Mouse (Mus musculus) ES-Bruce4 (cell line): ENCODE measurements around the gene Ino80b. TPM values are rescaled to one million over a fixed set of nuclear protein-coding genes. Genes with fewer than 3 reads are reported as not detected.

ENCODE experiments used
- H3K27ac ChIP-seq: 2 replicates; pipeline ENCODE4 v1.5.1; 2012; ENCODE audit warnings: low read length, inconsistent platforms; ENCODE audit not compliant: insufficient read depth
- H3K27me3 ChIP-seq: 2 replicates; pipeline ENCODE4 v1.6.1; 2012; ENCODE audit warnings: mild to moderate bottlenecking, low read length, inconsistent platforms; ENCODE audit not compliant: control insufficient read depth, poor library complexity, insufficient read depth, severe bottlenecking
- H3K36me3 ChIP-seq: 2 replicates; pipeline ENCODE4 v1.6.1; 2012; ENCODE audit warnings: inconsistent platforms, mild to moderate bottlenecking, low read length, moderate library complexity; ENCODE audit not compliant: control insufficient read depth, poor library complexity, insufficient read depth, severe bottlenecking
- H3K4me1 ChIP-seq: one replicate; pipeline ENCODE4 v1.8.1; 2011; ENCODE audit warnings: low read length; ENCODE audit not compliant: control insufficient read depth, insufficient read depth
- H3K4me3 ChIP-seq: 2 replicates; pipeline ENCODE4 v1.5.1; 2011; ENCODE audit warnings: low read depth, mild to moderate bottlenecking, low read length
- H3K9ac ChIP-seq: 2 replicates; pipeline ENCODE4 v1.6.1; 2012; ENCODE audit warnings: low read depth, mild to moderate bottlenecking, inconsistent platforms; ENCODE audit not compliant: poor library complexity, severe bottlenecking
- H3K9me3 ChIP-seq: replicated peaks from 2 replicates; pipeline ENCODE4 v1.6.1; 2012; ENCODE audit warnings: mild to moderate bottlenecking, low read length, inconsistent platforms; ENCODE audit not compliant: control insufficient read depth, poor library complexity, insufficient read depth, severe bottlenecking
- CTCF ChIP-seq: IDR thresholded peaks from one replicate; pipeline ENCODE4 v1.8.1; 2011; ENCODE audit warnings: low read depth, low read length
- EP300 ChIP-seq: IDR thresholded peaks from 2 replicates; pipeline ENCODE4 v1.6.1; 2011; ENCODE audit warnings: low read depth, low read length; ENCODE audit not compliant: insufficient read depth
- POLR2A ChIP-seq: IDR thresholded peaks from one replicate; pipeline ENCODE4 v1.8.1; 2011; ENCODE audit warnings: low read length; ENCODE audit not compliant: insufficient read depth
- polyA plus RNA-seq: library from polyadenylated mRNA; stranded (reverse); fragments of >200 nt; gene quantifications from 2 replicates; pipeline ENCODE4 v1.2.4, GENCODE M21; 2011; ENCODE audit warnings: low read depth; ENCODE audit not compliant: missing spikeins, insufficient read depth, insufficient read length

Gene Ino80b
- 9.0 and 11.6 TPM in 2 replicates for polyA plus RNA-seq

DNA sequence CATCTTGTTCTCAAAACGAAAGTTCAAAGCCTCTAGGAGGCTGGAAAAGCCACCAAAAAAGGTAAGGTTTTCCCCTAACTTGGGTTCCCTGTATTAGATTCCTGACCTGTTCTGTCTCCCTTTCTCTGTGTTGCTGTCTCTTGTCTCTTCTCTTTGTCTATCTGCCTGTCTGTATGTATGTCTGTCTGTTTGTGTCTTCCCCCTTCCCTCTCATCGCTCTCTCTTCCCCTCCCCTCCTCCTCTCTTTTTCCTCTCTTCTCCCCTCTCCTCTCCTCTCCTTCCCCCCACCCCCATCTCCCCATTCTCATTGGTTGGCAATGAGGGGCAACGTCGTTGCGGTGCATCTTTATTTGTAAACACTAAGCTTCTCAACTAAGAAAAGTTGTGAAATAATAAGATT lies at the start of gene Ino80b:
TSS of gene Ino80b (minus strand) at position 101 of the 400 bp plus-strand sequence.
- Histone ChIP-seq H3K9me3 (no peaks in the 10 kb centered on the region), H3K27ac (peak within 1 kb of the TSS; percentile 21; the same call in 1 of the 2 replicates), H3K4me1 (no peaks in the 10 kb centered on the region), H3K27me3 (no peaks in the 10 kb centered on the region), H3K4me3 (peak within 1 kb of the TSS; percentile 78), H3K36me3 (no peaks in the 10 kb centered on the region), H3K9ac (peak within 1 kb of the TSS; percentile 67)
- TF ChIP-seq CTCF (no peak), POLR2A (no peak), EP300 (no peak)

DNA sequence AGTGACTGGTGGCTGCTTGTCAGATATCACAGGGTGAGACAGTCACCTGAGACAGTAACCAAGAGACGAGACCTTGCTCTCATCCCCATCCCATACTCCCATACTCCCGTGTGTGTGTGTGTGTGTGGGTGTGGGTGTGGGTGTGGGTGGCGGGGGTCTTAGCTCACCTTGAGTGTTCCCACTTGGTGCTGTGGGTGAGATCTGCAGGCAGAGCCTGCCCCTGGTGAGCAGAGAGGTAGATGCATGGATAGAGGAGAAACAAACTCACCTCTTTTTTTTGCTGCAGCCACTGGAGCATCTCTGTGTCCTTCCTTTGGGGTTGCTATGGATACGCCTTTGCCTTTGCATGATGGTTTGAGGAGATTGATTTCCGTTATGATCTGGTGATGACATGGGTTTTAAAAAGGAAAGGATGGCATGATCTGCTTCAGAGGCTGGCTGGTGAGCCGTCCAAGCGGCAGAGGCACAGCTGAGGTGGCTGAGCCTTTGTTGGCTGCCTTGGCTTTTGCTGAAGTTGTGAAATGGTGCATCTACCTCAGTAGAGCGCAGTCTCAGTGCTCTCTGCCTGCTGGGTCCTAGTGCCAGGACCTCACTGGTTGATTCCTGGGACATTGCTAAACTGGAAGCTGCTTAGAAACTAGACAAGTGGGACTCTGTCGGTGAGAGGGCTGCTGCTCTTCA lies 47.1 kb upstream of the Ino80b start:
- TF ChIP-seq CTCF (no peak), POLR2A (no peak), EP300 (no peak)
- Histone ChIP-seq H3K4me3 (no peak overlapping the region), H3K9me3 (no peaks in the 10 kb centered on the region), H3K9ac (no peak overlapping the region), H3K27ac (no peak overlapping the region), H3K4me1 (peaks cover 5% of the 10 kb centered on the region), H3K27me3 (no peaks in the 10 kb centered on the region), H3K36me3 (no peaks in the 10 kb centered on the region)

DNA sequence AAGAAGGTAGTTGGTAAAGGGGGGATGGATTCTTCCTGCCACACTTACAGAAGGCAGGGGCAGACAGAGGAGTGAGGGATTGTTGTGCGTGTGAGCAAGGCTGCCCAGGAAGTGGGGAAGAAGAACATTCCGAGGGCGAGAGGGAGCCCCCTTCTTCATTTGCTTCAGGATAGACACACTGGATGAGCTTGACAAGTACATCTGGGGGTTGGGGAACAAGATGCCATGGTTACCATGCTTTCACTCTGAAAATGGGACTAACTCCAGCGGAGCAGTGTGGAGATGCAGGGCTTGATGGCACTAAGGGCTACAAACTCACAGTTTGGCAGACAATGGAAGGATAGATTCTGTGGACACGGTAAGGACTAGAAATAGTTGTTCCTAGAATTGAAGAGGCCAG lies 45.8 kb upstream of the Ino80b start:
- no peaks in the 10 kb centered on the region for H3K27me3 ChIP-seq
- H3K4me1 ChIP-seq: peaks cover 5% of the 10 kb centered on the region
- H3K27ac ChIP-seq: no peak overlapping the region
- H3K36me3 ChIP-seq: no peaks in the 10 kb centered on the region
- TF ChIP-seq EP300: no peak
- TF ChIP-seq CTCF: no peak
- TF ChIP-seq POLR2A: no peak
- no peak overlapping the region for H3K9ac ChIP-seq
- H3K9me3 ChIP-seq: no peaks in the 10 kb centered on the region
- no peak overlapping the region for H3K4me3 ChIP-seq

DNA sequence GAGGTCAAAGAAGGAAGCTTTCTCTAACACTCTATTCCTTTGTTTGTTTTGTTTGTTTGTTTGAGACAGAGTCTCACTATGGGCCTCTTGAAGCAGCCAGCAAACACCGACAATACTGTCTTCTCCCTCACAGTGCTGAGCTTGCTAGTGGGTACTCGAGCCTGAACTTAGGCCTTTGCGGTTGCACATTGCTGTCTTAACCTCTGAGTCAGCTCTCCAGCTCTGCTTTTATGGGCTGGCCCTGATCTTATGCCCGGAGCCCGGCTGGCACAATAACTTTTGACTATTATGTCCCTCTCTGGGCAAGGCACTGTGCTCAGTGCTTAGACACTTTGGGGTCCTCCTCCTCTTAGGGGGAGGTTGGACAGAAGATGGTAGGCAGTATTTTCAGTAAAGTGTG lies 44.6 kb upstream of the Ino80b start:
- Histone ChIP-seq H3K36me3 (no peaks in the 10 kb centered on the region), H3K4me3 (no peak overlapping the region), H3K9me3 (no peaks in the 10 kb centered on the region), H3K27me3 (no peaks in the 10 kb centered on the region), H3K27ac (no peak overlapping the region), H3K4me1 (peaks cover 5% of the 10 kb centered on the region), H3K9ac (no peak overlapping the region)
- no peak for TF ChIP-seq POLR2A
- no peak for TF ChIP-seq CTCF
- TF ChIP-seq EP300: no peak

DNA sequence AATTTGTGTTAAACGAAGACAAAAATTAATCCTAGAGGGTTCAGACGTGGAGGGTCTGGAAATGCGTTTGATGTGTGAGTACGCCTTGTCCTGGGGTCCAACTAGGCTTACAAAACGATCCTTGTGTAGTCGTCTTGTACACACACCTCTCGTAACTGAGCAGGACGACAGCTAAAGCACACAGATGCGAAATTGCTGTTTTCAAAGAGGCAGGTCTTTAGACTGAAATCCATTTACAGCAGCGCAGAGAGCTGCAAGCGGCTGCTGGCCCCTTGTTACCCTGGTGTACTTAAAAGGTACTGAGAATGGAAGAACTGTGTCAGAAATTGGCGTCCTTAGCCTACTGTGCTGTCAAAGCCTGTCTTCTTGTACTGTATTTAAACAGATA lies 41.0 kb upstream of the Ino80b start:
- H3K9ac ChIP-seq: peak overlapping the region; percentile 60
- H3K9me3 ChIP-seq: no peaks in the 10 kb centered on the region
- H3K27me3 ChIP-seq: no peaks in the 10 kb centered on the region
- H3K4me3 ChIP-seq: peak overlapping the region; percentile 60
- no peak overlapping the region for H3K27ac ChIP-seq
- H3K36me3 ChIP-seq: no peaks in the 10 kb centered on the region
- TF ChIP-seq CTCF: no peak
- no peak for TF ChIP-seq EP300
- TF ChIP-seq POLR2A: no peak
- peaks cover 2% of the 10 kb centered on the region for H3K4me1 ChIP-seq

DNA sequence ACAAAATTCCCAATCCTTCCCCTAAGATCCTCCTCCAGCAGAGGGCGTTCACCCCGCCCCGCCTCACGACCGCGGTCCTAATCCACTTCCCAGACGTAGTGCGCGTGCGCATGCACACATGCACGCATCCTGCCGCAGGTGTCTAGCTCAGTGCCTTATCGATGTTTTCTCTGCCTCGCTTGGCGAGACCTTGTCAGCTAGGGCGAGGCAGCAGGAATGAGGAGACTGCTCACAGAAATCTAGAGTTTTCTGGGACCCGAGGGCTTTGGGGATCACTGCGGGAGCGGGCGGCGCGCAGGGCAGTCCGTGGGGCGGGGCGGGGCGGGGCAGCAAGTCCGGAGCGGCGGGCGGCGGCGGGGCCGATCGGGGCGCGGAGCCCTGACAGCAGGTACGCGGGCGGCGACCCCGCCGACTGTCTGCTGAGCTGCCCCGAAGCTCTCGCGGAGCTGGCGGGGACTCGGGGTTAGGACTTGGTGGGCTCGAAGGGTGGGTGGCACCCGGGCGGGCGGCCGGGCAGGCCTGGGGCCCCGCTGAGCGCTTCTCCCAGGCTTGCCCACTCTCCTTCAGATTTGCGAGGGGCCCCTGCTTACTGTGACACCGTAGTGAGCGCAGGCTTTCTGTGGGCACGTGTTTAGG lies 40.5 kb upstream of the Ino80b start, which contains the start of gene Dctn1:
TSS of gene Dctn1 (plus strand) at position 314 of the 636 bp plus-strand sequence.
- Histone ChIP-seq H3K36me3 (no peaks in the 10 kb centered on the region), H3K9me3 (no peaks in the 10 kb centered on the region), H3K9ac (peak within 1 kb of the TSS; percentile 60), H3K4me1 (no peaks in the 10 kb centered on the region), H3K27me3 (no peaks in the 10 kb centered on the region), H3K4me3 (peak within 1 kb of the TSS; percentile 60), H3K27ac (no peak within 1 kb of the TSS)
- peak; percentile 56; the same call in 1 of the 2 replicates for TF ChIP-seq EP300
- no peak for TF ChIP-seq POLR2A
- TF ChIP-seq CTCF: peak; percentile 88
